Mouse (Mus musculus): Measurements from ENCODE around the gene Kcnk13. TPM values are rescaled to one million over a fixed set of nuclear protein-coding genes. Genes with fewer than 3 reads are reported as not detected.

The Kcnk13 gene
- 0.49 and 0.53 TPM in 2 replicates for polyA plus RNA-seq (2015; fragmentation: Nextera tagmentation; extraction: Ambion mirVana)

DNA sequence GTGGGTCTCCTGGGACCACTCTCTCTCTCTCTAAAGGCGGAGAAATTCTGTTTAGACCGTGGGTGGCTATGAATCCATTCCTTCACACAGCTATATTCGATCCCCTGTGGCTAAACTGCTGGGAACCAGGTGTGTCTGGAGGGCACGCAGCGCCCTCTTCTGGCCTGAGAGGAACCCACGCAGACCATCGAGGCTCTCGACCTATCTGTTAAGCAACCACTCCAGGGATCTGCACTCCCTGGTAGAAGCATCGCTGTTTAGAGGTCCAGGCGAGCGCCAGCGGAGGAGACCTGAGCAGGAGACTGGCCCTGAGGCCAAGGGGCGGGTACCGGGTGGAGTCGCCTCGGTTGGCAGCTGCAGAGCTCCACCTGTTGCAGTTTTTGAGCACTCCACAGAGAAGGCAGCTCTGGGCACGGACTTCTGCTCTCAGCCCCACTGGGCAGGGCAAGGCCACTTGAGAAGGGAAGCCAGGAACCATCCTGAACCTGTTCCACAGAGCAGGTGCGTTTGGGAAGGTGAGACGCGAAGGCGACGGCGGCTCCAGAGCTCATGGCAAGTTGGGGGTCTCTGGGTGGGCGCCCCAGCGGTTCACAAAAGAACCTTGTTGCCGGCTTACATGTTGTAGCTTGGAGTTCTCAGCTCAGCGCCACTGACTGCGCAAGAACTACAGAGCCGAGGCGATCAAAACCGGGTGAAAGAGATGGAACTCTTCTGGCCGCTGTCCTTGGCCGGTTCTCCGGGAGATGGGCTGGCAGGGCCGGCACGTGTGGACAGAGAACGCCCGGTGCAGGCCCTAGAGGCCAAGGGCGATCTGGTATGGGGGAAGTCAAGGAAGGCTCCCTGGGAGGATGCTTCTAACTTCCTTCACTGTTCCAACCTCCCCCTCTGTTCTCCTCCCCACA, at the start of gene Kcnk13:
Gene Kcnk13 (plus strand): TSS at position 199 of the 902 bp plus-strand sequence.
- Histone ChIP-seq H3K9ac (ENCODE audit: low read length) (peak within 1 kb of the TSS; percentile 57), H3K9me3 (replicated peaks; ENCODE audit: control insufficient read depth, low read length) (no peaks in the 10 kb centered on the region), H3K36me3 (ENCODE audit: control insufficient read depth, insufficient read depth, low read length) (no peaks in the 10 kb centered on the region), H3K4me2 (ENCODE audit: low read depth, low read length) (peak within 1 kb of the TSS; percentile 89), H3K27me3 (ENCODE audit: control insufficient read depth, insufficient read depth, low read length) (peaks cover 65% of the 10 kb centered on the region), H3K4me1 (ENCODE audit: control insufficient read depth, insufficient read depth, low read length) (peaks cover 27% of the 10 kb centered on the region), H3K4me3 (replicated peaks; ENCODE audit: low read length) (peak within 1 kb of the TSS; percentile 50), H3K27ac (ENCODE audit: low read length) (no peak within 1 kb of the TSS)
- peak; percentile 57; the same call in 1 of the 2 replicates for ATAC-seq (ENCODE audit: insufficient read depth, low FRiP score)
- 2% methylated on average over 39 of the region's 39 CpGs for WGBS

DNA sequence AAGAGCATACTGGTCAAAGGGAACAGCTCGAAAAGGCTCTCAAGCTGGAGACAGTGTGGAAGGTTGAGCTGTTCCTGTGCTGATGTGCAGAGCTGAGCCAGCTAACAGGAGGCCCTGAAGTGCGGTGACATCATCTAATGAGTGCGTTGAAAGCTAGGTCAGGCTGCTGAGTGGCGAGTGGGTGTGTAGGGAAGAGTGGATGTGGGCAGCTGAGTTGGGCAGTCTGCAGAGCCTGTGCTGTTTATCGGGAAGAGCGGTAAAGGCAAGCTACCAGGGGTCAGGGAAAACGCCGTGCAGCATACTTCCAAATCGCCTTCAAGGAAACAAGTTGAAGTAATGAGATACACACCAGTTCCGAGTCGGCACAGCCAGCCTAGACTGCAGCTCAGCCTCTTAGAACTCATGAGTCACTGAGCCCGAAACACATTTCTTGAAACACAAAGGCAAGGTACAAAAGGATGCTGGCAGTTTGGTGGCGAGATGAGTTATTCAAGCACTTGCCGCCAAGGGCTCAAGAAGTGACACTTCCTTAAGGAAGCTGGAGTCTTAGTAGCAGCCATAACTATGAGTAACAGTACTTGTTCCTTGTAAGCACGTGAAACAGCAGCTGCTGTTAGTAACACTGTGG, 46.4 kb upstream of the Kcnk13 start:
- Histone ChIP-seq H3K9me3 (replicated peaks; ENCODE audit: control insufficient read depth, low read length) (no peaks in the 10 kb centered on the region), H3K4me2 (ENCODE audit: low read depth, low read length) (no peak overlapping the region), H3K4me1 (ENCODE audit: control insufficient read depth, insufficient read depth, low read length) (no peaks in the 10 kb centered on the region), H3K9ac (ENCODE audit: low read length) (no peak overlapping the region), H3K27ac (ENCODE audit: low read length) (no peak overlapping the region), H3K27me3 (ENCODE audit: control insufficient read depth, insufficient read depth, low read length) (no peaks in the 10 kb centered on the region), H3K36me3 (ENCODE audit: control insufficient read depth, insufficient read depth, low read length) (0 out of 2 replicates have a peak, but pooled peaks cover 2% of the 10 kb centered on the region), H3K4me3 (replicated peaks; ENCODE audit: low read length) (no peak overlapping the region)
- 83% methylated on average over 15 of the region's 15 CpGs for WGBS
- ATAC-seq (ENCODE audit: insufficient read depth, low FRiP score) = no peak

DNA sequence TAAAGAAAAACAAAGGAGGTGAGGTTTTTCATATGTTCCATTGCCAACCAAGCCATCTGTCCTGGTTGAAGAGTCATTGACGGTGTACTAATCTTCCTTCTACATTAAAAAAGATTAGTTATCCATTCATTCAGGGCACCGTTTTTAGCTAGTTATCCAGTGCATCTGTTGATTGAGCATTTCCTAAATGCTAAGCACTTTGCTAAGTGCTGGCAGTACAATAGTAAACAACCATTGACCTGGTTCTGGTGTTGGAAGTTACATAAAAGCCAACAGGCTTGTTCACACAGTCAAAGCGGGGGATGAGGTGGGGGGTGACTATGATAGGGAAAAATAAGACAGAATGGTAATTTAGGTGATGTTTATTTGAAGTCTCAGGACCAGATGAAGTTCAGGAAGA, 44.7 kb upstream of the Kcnk13 start:
- H3K4me1 ChIP-seq (ENCODE audit: control insufficient read depth, insufficient read depth, low read length) = no peaks in the 10 kb centered on the region
- no peak for ATAC-seq (ENCODE audit: insufficient read depth, low FRiP score)
- H3K4me3 ChIP-seq (replicated peaks; ENCODE audit: low read length) = no peak overlapping the region
- 0 out of 2 replicates have a peak, but pooled peaks cover 2% of the 10 kb centered on the region for H3K36me3 ChIP-seq (ENCODE audit: control insufficient read depth, insufficient read depth, low read length)
- no peaks in the 10 kb centered on the region for H3K9me3 ChIP-seq (replicated peaks; ENCODE audit: control insufficient read depth, low read length)
- H3K9ac ChIP-seq (ENCODE audit: low read length) = no peak overlapping the region
- no peaks in the 10 kb centered on the region for H3K27me3 ChIP-seq (ENCODE audit: control insufficient read depth, insufficient read depth, low read length)
- H3K4me2 ChIP-seq (ENCODE audit: low read depth, low read length) = no peak overlapping the region
- no peak overlapping the region for H3K27ac ChIP-seq (ENCODE audit: low read length)
- 83% methylated on average over 3 of the region's 3 CpGs for WGBS

DNA sequence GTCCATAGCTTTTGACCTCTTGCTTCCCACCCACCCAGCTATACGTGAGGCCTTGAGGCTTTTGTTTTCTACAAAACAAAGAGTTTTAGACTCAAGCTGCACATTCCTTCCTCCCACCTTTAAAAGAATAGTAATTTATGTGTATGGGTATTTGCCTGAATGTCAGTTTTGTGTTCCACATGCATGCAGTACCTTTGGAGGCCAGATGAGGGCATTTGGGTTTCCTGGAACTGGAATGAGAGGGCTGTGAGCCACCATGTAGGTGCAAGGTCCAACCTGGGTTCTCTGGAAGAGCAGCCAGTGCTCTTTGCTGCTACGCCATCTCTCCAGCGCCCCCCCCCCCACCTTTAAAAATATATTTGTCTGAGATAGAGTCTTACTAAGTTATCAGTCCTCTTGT, 43.3 kb upstream of the Kcnk13 start:
- Histone ChIP-seq H3K9me3 (replicated peaks; ENCODE audit: control insufficient read depth, low read length) (no peaks in the 10 kb centered on the region), H3K27ac (ENCODE audit: low read length) (no peak overlapping the region), H3K9ac (ENCODE audit: low read length) (no peak overlapping the region), H3K36me3 (ENCODE audit: control insufficient read depth, insufficient read depth, low read length) (no peaks in the 10 kb centered on the region), H3K4me1 (ENCODE audit: control insufficient read depth, insufficient read depth, low read length) (no peaks in the 10 kb centered on the region), H3K4me2 (ENCODE audit: low read depth, low read length) (no peak overlapping the region), H3K4me3 (replicated peaks; ENCODE audit: low read length) (no peak overlapping the region), H3K27me3 (ENCODE audit: control insufficient read depth, insufficient read depth, low read length) (no peaks in the 10 kb centered on the region)
- ATAC-seq (ENCODE audit: insufficient read depth, low FRiP score) = no peak
- WGBS = 84% methylated on average over 3 of the region's 3 CpGs

DNA sequence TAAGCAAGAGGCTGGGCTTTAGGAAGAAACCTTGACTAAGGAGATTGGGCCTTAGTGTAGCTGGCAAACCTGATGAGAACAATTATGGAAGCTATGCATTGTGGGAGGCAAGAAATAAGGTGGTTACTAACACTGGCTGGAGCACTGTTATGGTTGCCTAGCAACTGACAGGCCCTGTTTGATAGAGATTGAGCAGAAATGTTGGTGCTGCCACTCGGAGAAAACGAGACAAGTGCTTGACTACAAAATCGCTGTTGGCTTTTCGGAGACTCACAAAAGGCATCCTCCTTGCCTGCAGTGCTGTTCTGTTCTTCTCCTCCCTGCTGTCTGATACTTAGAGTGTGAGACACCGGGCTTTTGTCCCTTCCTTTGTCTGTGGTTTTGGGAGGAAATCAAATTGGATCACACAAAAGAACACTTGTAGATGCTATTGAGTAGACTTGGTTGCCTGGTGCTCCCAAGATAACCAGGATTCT, 41.1 kb upstream of the Kcnk13 start:
- no peak for ATAC-seq (ENCODE audit: insufficient read depth, low FRiP score)
- no peaks in the 10 kb centered on the region for H3K4me1 ChIP-seq (ENCODE audit: control insufficient read depth, insufficient read depth, low read length)
- no peak overlapping the region for H3K4me2 ChIP-seq (ENCODE audit: low read depth, low read length)
- no peak overlapping the region for H3K4me3 ChIP-seq (replicated peaks; ENCODE audit: low read length)
- no peaks in the 10 kb centered on the region for H3K9me3 ChIP-seq (replicated peaks; ENCODE audit: control insufficient read depth, low read length)
- WGBS = 61% methylated on average over 5 of the region's 5 CpGs
- H3K27me3 ChIP-seq (ENCODE audit: control insufficient read depth, insufficient read depth, low read length) = no peaks in the 10 kb centered on the region
- H3K27ac ChIP-seq (ENCODE audit: low read length) = no peak overlapping the region
- no peak overlapping the region for H3K9ac ChIP-seq (ENCODE audit: low read length)
- no peaks in the 10 kb centered on the region for H3K36me3 ChIP-seq (ENCODE audit: control insufficient read depth, insufficient read depth, low read length)

DNA sequence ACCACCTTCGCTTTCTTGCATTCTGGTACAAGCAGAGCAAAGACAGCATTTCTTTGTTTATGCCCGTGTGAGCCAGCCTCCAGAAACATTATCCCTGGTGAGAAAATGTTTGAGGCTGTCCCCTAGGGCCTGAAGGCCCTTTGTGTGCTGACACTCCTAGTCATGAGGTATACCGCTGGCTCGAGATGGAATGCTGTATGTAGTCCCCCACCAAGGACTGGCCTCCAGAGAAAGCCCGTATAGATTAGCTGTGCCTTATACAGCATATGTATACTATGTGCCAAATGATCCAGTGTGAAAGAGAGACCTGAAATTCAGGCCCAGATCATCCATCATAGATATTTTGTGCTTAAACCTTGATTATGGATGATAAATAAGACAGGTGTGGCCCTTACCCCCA, 40.6 kb upstream of the Kcnk13 start:
- H3K27ac ChIP-seq (ENCODE audit: low read length) = no peak overlapping the region
- 69% methylated on average over 5 of the region's 5 CpGs for WGBS
- no peak for ATAC-seq (ENCODE audit: insufficient read depth, low FRiP score)
- no peaks in the 10 kb centered on the region for H3K27me3 ChIP-seq (ENCODE audit: control insufficient read depth, insufficient read depth, low read length)
- no peaks in the 10 kb centered on the region for H3K4me1 ChIP-seq (ENCODE audit: control insufficient read depth, insufficient read depth, low read length)
- H3K4me2 ChIP-seq (ENCODE audit: low read depth, low read length) = no peak overlapping the region
- H3K9ac ChIP-seq (ENCODE audit: low read length) = no peak overlapping the region
- H3K4me3 ChIP-seq (replicated peaks; ENCODE audit: low read length) = no peak overlapping the region
- H3K9me3 ChIP-seq (replicated peaks; ENCODE audit: control insufficient read depth, low read length) = no peaks in the 10 kb centered on the region
- H3K36me3 ChIP-seq (ENCODE audit: control insufficient read depth, insufficient read depth, low read length) = no peaks in the 10 kb centered on the region

DNA sequence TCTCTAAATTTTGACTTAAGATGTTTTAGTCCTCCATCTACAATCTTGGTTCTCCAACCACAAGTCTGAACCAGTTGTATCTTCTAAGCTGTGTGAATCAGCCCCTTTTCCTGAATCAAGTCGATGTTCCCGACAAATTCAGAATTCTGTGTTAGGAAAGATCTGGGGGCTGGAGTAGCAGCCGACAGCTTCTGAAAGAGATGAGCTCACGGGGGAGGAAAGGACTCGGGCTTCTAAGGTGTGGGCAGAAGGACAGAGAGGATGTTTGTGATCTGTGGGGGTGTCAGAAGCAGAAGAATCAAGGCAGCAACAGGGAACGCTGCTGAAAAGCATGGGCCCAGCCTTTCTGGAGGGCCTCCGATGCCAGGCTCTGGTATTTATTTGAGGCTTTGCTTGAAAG, 36.0 kb upstream of the Kcnk13 start:
- no peak overlapping the region for H3K4me3 ChIP-seq (replicated peaks; ENCODE audit: low read length)
- H3K4me2 ChIP-seq (ENCODE audit: low read depth, low read length) = no peak overlapping the region
- ATAC-seq (ENCODE audit: insufficient read depth, low FRiP score) = no peak
- H3K4me1 ChIP-seq (ENCODE audit: control insufficient read depth, insufficient read depth, low read length) = no peaks in the 10 kb centered on the region
- H3K9ac ChIP-seq (ENCODE audit: low read length) = no peak overlapping the region
- no peaks in the 10 kb centered on the region for H3K27me3 ChIP-seq (ENCODE audit: control insufficient read depth, insufficient read depth, low read length)
- no peaks in the 10 kb centered on the region for H3K9me3 ChIP-seq (replicated peaks; ENCODE audit: control insufficient read depth, low read length)
- no peak overlapping the region for H3K27ac ChIP-seq (ENCODE audit: low read length)
- 87% methylated on average over 7 of the region's 7 CpGs for WGBS
- H3K36me3 ChIP-seq (ENCODE audit: control insufficient read depth, insufficient read depth, low read length) = no peaks in the 10 kb centered on the region

DNA sequence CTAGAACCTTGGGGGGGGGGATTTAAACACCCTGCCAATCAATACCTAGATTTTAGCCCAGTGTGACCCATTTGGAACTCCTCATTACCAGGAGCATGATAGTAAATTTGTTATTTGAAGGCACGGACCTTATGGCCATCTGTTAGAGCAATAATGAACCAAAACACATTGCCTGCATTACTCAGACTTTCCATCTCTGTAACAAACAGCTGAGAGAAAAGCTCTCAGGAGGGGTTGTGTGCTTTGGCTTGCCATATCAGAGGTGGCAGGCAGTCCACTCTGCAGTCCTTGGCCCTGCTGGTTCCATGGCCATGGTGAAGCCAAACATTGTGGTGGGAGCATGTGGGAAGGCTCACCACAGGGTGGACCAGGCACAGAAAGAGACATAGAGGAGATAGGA, 35.1 kb upstream of the Kcnk13 start:
- no peak overlapping the region for H3K4me2 ChIP-seq (ENCODE audit: low read depth, low read length)
- H3K9ac ChIP-seq (ENCODE audit: low read length) = no peak overlapping the region
- H3K4me3 ChIP-seq (replicated peaks; ENCODE audit: low read length) = no peak overlapping the region
- H3K9me3 ChIP-seq (replicated peaks; ENCODE audit: control insufficient read depth, low read length) = no peaks in the 10 kb centered on the region
- no peak overlapping the region for H3K27ac ChIP-seq (ENCODE audit: low read length)
- no peaks in the 10 kb centered on the region for H3K27me3 ChIP-seq (ENCODE audit: control insufficient read depth, insufficient read depth, low read length)
- no peaks in the 10 kb centered on the region for H3K36me3 ChIP-seq (ENCODE audit: control insufficient read depth, insufficient read depth, low read length)
- no peak for ATAC-seq (ENCODE audit: insufficient read depth, low FRiP score)
- WGBS = 88% methylated on average over 1 of the region's 1 CpGs
- H3K4me1 ChIP-seq (ENCODE audit: control insufficient read depth, insufficient read depth, low read length) = no peaks in the 10 kb centered on the region

DNA sequence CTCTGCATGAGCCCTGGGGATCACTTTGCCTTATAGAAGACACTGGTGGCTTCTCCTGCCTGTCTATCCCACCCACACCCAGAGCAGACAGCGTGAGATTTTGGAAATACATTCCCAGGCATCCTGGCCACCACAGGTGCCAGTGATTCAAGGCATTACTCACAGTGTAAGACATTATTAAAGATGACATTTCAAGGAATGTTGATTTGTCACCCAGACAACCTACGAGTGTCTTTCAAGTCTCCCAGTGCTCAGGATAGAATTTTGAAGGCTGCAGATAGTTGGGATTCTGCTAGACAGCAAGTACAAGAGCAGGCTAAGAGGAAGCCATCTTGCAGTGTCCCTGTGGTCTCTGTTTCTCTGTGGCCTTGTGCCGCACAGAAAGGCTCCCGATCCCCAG, 32.1 kb upstream of the Kcnk13 start:
- Histone ChIP-seq H3K4me1 (ENCODE audit: control insufficient read depth, insufficient read depth, low read length) (no peaks in the 10 kb centered on the region), H3K36me3 (ENCODE audit: control insufficient read depth, insufficient read depth, low read length) (no peaks in the 10 kb centered on the region), H3K9me3 (replicated peaks; ENCODE audit: control insufficient read depth, low read length) (no peaks in the 10 kb centered on the region), H3K4me3 (replicated peaks; ENCODE audit: low read length) (no peak overlapping the region), H3K27ac (ENCODE audit: low read length) (no peak overlapping the region), H3K27me3 (ENCODE audit: control insufficient read depth, insufficient read depth, low read length) (no peaks in the 10 kb centered on the region), H3K9ac (ENCODE audit: low read length) (no peak overlapping the region), H3K4me2 (ENCODE audit: low read depth, low read length) (no peak overlapping the region)
- no peak for ATAC-seq (ENCODE audit: insufficient read depth, low FRiP score)
- WGBS = 90% methylated on average over 4 of the region's 4 CpGs

Data from stomach, embryonic 16.5 days (tissue).